Mouse (Mus musculus) monocyte, adult 5-6 weeks (primary cell): ENCODE results near the gene Flywch1. TPM values are rescaled to one million over a fixed set of nuclear protein-coding genes. Genes with fewer than 3 reads are reported as not detected.

Experiments used
- ATAC-seq: fragments of 153-309, 156-312 bp; replicated peaks from 2 replicates; pipeline ENCODE4 v1.8.0; 2017; ENCODE audit warnings: mild to moderate bottlenecking; ENCODE audit not compliant: low TSS enrichment, insufficient number of reproducible peaks, severe bottlenecking, poor library complexity, low FRiP score
- total RNA-seq: library from RNA; stranded (forward); fragments of 200-1000, 200-491, 200-594 nt; gene quantifications from 3 replicates; pipeline ENCODE4 v1.2.3, GENCODE M21; 2017

The Flywch1 gene
- total RNA-seq, 1 experiment from 2014 or later = 8.6 TPM

DNA sequence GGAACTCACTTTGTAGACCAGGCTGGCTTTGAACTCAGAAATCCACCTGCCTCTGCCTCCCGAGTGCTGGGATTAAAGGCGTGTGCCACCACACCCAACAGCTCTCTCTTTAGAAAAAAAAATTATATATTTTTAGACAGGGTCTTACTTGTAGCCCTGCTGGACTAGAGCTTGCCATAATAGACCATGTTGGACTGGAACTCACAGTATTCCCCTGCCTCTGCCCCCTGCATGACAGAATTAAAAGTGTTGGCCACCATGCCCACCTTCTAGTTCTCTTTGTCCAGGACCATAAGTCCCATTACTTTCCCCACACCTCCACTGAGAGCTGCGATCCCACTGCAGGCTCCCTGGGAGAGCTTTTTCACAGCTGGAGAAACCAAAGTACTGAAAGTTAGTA is 23.9 kb downstream of the Flywch1 start:
- ATAC-seq = no peak

GRCm38 (mm10) chr17:23746767-23747166 is 24.6 kb downstream of the Flywch1 start:
- ATAC-seq = 0 out of 2 replicates have a peak, but pooled peaks have one; percentile 7

DNA sequence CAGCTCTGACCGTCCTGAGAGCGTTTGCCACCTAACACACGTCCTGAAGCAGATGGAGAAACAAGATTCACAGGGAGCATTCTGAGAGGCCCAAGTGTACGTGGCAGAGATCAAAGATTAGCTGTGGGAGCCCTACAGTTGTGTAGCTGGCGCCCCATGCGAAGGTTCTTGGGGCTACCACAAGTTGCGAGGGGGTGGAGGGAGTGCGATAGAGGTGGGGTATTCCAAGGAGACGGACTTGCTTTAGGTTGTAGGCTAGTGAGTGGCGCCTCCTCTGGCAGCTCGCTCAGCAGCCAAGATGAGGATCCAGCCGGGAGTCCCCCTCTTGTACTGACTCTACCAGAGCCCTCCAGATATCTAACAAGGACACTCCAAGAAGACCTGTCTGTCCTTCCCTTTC is 25.1 kb downstream of the Flywch1 start:
- no peak for ATAC-seq

GRCm38 (mm10) chr17:23745301-23746251 is 25.8 kb downstream of the Flywch1 start, which contains the start of gene Kremen2:
Kremen2 (minus strand) TSS chr17:23745833.
- ATAC-seq = no peak

- ATAC-seq = no peak
Observed at GRCm38 (mm10) chr17:23744651-23745050, 26.8 kb downstream of the Flywch1 start.

DNA sequence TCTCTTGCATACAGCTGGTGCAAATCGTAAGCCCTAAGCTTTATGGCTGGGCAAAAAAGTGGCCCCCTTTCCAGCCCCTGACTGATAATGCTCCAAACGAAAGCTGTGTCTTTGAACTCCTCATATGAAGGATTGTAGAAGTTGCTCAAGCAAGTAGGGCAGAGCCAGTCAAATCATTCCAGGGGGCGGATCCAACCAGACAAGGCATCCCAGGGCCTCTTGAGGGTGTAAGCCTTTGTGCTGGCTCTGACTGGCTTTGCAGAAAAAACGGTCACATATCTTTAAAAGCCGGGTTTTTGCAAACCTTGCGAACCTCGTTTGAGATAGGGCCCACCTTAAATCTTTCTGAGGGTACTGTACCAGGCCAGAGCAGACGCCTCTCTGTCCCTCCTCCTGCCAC is 27.3 kb downstream of the Flywch1 start:
- ATAC-seq = no peak

DNA sequence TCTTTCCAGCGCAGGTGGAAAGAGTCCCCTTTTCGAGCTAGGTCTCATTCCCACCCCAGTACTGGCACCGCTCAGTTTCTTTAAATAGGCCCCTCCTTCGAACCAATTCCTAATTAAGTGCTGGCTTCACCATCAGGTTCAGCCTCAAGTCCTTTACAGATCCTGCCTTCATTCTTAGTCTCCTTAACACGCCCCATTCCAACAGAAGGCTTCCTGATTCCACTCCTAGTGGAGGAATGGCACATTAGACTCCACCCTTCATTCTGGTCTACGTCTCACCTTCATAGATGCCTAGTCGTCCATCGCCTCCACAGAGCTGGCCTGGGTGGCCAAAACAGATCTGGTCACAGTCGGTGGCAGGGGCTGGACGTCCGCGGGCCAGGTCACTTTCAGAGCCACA is 28.5 kb downstream of the Flywch1 start:
- no peak for ATAC-seq

DNA sequence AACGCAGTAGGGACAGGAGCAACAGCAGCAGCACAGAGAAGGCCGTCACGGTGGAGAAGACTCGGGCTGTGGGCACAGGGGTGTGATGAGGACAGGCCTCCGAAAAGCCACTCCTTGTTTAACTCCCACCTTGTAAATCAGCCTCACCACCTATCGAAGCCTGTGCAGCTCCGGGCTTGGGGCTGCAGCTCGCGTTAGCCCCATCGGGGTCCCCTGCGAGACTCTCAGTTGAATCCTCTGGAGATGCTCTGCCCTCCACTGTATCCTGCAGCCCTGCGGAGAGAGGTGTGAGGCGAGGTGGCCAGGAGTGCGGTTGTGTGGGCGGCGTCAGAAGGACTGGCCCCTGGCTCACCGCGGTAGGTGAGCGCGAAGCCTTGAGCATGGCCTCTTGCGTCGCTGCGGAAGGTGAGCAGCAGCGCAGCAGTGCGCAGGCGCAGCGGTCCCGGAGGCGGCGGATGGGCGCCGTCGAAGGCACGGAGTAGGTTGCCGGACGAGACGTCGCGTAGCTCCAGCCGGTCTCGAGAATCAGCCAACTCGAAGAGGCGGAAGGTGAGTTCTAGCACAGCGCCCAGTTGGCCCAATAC is 29.1 kb downstream of the Flywch1 start:
- no peak for ATAC-seq

- ATAC-seq = no peak
Observed at GRCm38 (mm10) chr17:23741359-23742209, 29.8 kb downstream of the Flywch1 start.

DNA sequence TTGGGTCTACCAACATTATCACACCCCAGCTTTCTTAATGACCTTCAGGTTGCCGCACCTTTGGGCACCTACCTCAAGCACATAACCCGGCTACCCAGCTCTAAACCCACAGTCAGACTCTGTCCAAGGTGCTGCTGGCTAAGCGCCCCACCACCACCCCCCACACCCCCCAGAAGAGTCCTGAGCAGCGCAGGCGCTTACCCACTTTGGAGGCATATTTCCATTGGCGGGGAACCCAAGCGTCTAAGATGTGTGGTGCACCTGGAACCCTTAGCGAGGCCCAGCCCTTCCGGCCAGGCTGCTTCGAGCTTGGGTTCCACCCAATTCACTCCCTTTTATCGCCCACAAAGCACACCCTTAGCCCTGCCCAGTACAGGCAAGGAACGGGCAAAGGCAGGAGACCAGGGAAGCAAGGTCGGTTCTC is 30.8 kb downstream of the Flywch1 start, which contains the start of gene Paqr4:
Gene Paqr4 (minus strand): TSS at position 270 of the 424 bp plus-strand sequence.
- no peak for ATAC-seq

GRCm38 (mm10) chr17:23740136-23740584 is 31.2 kb downstream of the Flywch1 start:
- ATAC-seq = peak; percentile 73

GRCm38 (mm10) chr17:23739202-23740135 is 31.9 kb downstream of the Flywch1 start:
- ATAC-seq = no peak

- no peak for ATAC-seq
Observed at GRCm38 (mm10) chr17:23738836-23739201, 32.6 kb downstream of the Flywch1 start.

- ATAC-seq = no peak
Observed at GRCm38 (mm10) chr17:23737493-23738445, 33.6 kb downstream of the Flywch1 start.

DNA sequence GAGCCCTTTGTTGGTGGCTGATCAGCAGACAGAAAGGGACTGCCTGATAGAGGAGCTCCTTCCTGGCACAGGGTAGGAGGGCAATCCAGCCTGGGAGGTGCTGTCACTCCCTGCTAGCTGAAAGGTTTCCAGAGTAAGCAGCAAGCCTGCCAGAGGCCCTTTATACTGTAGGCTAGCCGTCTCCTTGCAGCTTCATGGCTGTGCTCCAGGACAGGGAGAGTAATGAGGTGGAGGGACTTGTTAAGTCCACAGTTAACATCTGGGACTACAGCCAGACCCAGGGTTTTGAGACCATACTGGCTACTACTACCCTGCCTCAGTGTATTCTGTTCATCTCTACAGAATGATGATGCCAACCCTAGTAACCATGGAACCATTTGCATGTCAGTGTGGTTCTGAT is 37.1 kb downstream of the Flywch1 start:
- ATAC-seq = no peak

- no peak for ATAC-seq
Observed at GRCm38 (mm10) chr17:23730441-23730840, 41.0 kb downstream of the Flywch1 start.

DNA sequence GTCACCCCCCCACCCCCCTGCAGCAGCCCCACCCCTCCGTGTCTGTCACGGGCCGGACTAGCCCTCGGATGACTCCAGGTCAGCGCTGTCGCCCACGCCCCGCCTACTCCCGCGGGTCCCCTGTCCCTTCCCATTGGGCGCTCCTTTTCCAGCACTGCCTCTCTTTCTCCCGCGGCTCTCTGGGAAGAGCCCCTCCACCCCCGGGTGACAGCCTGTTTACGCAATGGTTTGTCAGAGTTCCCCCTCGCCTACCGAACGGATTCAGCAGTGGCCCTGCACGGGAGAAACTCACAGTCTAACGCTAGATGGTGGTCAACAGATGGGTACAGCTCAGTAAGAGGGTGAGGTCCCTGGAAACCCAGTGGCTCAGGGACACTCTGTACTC is 44.7 kb downstream of the Flywch1 start:
- no peak; the same call in 1 of the 2 replicates for ATAC-seq
